Mouse (Mus musculus) heart, postnatal 36 days (tissue): ENCODE data around the gene Stk32c. TPM values are rescaled to one million over a fixed set of nuclear protein-coding genes. Genes with fewer than 3 reads are reported as not detected.
A peak's percentile ranks its signal among the peaks of the same experiment; 100 is the strongest.

Experiments used
- DNase-seq, 2 experiments: peaks; one replicate each; pipeline ENCODE4 v3.0.0; 2021 to 2022
- intact Hi-C: fragments of 180-260 bp; cut with DNase I; formaldehyde crosslinking; loops from one replicate; pipeline ENCODE4 v1.15.1; 2025
- total RNA-seq, 2 experiments: library from RNA; stranded (reverse); gene quantifications; 2 replicates each; pipeline ENCODE4 v1.2.3; 2021

The Stk32c gene
- total RNA-seq, 2 experiments from 2014 or later: 0.60 to 0.86 TPM

DNA sequence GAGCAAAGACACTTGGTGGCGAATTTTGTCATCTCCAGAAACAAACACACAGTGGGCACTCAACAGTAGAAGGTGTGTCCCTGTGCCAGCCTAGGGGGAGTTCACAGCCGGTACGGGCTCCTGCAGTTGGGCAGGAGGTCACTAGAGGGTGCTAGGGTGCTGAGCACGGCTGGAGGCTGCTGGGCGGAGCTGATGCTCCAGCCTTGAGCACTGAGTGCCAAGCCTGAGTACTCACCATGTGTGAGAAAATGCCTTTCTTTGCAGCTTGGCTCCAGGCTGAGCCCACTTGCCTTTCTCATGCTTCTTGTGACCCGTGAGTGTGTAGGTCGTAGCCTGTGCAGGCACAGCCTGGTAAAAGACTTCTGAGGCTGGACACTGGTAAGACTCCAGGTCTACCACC, 20.6 kb upstream of the Stk32c start:
- DNase-seq: peak; percentile 90 to 93
- intact Hi-C loops: loop anchor here (1.0 to 5.0 kb wide), 4 partner anchors 25 to 240 kb away; no protein-coding TSS in a partner anchor

DNA sequence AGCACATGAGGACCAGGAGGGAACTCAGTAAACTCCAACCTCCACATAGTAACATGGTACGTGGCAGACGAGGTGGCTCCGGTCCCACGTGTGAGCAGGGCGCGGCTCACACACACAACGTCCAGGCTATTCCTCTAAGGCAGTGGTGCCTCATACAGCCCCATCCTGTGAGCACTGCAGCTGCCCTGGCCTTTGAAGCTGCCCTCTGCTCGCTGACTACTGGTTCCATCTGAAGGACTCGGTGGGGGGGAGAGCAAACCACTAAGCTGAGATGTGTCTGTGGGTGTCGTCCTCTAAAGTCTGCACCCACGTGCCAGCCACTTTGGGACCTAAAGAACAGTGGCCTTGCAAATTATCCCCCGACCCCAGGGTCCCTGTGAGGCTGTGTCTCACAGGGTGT, 17.1 kb upstream of the Stk32c start:
- intact Hi-C loops: loop anchor here (5.0 kb wide), 1 partner anchor 132 kb away; no protein-coding TSS in a partner anchor

DNA sequence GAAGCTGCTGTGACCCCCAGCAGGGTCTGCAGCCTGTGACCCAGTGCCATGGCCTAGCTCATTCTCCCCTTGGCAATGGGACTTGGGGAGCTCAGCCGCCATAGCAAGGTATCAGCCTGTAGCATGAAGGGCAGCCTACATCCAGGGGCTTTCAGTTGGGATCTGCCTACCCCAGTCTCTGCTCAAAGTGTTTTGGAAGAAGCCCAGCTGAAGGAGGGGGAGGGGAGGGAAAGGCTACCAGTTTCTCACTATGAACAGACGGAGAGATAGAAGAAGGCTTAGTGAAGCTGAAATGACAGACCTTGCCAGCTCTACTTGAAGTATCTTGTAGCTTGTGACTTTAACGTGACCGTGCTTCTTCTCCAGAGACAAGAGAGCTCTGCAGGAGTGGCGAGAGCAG, 16.7 kb upstream of the Stk32c start:
- intact Hi-C loops: loop anchor here (5.0 kb wide), 1 partner anchor 132 kb away; no protein-coding TSS in a partner anchor
- no peak for DNase-seq

More for the DNA sequence above, 17.1 kb upstream of the Stk32c start:
- DNase-seq: no peak

DNA sequence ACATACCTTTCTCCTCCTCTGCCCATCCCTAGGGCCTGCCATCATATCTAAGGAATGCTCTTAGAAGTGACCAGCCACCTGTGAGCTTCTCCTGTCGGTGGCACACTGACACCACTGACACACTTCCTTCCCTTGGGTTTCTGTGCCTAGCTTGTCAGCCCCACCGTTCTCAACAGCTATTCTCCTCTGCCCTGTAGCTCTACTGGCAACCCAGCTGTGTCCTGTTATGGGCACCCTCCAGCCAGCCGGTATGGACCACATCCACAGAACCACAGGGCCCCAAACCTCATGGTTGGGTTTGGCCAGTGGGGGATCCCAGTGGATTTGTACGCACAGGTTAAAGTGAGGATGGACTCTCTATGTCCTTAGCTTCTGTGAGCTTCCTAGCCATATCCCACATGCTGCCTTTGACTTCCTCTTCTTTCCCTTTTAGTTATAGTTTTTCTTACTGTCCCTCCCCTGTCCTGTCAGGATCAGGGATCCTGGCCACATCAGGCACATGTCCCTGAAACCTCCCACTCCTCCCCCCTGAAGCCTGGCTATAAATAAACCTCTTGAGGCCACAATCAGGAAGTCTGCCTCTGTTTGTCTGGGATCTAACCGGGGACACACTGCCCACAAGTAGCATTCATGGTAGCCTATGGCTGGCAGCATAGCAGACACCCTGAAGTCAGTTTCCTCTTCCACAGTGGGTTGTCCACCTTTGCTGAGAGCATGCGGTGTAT, 15.5 kb upstream of the Stk32c start:
- peak in 1 of 2 experiments; percentile 26 for DNase-seq
- intact Hi-C loops: no loop called here

DNA sequence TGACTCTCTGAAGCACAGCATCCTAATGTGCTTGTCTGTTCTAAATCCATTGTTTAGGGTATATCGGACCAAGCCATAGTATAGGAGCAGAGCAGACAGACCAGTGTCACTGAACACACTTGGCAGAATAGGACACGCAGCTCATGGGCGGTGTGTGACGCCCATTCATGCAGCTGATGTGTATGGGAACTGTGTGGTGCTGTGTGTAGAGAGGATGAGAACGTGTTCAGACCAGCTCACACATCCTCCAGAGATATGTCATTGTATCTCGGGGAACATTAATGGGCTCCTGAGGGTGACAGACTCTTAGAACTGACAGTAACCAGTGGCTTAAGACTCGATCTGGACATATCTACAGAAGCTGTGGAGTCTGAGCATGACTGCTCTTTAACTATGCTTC, 13.3 kb upstream of the Stk32c start:
- no peak for DNase-seq

DNA sequence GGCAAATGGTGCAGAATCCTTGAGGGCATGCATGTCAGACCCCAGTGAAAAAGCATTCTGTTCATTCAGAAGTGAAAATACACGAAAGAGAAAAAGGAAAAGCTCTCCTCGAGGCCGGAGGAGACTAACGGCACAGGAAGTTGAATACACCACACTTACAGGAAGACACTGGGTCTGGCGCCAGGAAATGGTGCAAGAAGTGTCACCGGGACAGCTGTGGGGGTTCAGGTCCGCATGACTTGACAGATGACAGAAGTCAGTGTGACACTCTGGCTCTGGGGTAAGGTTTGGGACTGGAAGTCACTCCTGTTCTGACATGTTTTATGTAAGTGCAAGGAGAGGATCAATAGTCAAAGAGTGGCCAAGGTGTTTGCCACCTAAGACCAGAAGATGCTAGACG, 11.6 kb upstream of the Stk32c start:
- DNase-seq: no peak
- intact Hi-C loops: no loop called here

More for the DNA sequence above, 13.3 kb upstream of the Stk32c start:
- intact Hi-C loops: no loop called here

DNA sequence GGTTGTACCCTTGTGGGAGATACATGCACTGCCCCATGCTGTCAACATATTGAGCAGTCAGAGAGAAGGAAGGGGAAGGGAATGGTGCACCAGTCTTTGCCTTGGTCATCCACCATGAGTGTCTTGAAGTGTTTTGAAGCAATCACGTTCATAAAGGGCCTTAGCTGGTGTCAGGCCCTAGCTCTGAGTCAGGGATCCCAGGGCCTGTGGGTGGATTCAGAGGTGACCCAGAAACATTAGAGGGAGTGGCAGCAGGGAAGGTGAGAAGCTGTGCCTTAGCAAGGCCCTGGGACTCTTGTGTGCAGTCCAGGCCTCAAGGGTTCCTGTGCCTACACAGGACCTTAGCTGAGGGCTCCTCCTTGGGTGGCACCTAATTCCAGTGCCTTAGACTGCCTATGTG, 11.0 kb upstream of the Stk32c start:
- intact Hi-C loops: no loop called here
- no peak for DNase-seq

DNA sequence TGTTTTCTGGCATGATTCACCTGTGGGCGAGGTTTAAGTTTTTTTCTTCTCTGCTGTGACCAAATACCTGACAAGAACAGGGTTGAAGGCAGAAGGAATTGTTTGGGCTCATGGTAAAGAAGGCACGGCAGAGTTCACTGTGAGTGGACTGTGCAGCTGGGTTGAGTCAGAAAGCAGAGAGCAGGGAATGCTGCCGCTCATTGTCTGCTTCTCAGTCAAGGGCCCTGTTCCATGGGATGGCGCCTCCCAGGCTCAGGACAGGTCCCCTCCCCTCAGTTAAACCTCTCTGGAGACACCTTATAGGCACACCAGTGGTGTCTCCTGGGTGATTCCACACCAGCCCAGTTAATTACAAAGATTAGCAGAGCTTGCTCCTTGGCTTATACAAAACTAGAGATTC, 9.2 kb upstream of the Stk32c start:
- intact Hi-C loops: no loop called here
- DNase-seq: no peak

DNA sequence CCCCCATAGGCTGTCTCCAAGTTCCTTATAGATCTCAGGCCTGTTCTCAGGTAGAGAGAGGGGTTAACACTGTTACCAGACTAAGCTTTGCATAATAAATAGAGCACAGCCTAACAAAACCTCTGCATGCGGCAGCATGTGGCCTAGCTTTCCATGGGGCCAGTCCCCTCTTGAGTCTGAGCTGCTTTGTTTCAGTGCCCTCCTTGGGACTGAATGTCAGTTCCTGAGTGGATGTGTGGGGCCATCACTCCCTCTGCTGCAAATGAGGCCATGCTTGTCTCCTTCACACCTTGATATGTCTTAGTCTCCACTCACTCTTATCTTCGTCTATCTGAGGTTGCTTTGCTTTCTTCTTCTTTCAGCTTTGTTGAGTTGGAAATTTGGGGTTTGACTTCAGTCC, 8.7 kb upstream of the Stk32c start:
- DNase-seq: no peak
- intact Hi-C loops: no loop called here

DNA sequence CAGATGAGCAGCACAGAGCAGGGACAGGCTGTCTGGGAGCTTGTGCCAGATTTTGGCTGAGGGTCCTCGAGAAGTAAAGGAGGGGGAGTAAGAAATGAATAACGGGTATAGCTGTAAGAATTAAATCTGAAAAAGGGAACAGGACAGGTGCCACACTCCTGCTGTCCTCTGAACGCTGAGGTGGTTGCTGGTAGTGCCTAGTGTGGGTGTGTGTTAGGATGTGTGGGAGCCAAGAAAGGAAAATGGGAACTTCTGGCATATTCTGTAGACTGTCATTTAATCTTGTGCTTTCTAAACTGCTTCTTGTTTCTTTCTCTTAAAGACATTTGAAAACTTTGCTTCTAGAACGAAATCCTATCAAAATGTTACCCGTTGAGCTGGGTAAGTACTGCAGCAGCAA, 8.0 kb upstream of the Stk32c start:
- no peak for DNase-seq
- intact Hi-C loops: no loop called here

DNA sequence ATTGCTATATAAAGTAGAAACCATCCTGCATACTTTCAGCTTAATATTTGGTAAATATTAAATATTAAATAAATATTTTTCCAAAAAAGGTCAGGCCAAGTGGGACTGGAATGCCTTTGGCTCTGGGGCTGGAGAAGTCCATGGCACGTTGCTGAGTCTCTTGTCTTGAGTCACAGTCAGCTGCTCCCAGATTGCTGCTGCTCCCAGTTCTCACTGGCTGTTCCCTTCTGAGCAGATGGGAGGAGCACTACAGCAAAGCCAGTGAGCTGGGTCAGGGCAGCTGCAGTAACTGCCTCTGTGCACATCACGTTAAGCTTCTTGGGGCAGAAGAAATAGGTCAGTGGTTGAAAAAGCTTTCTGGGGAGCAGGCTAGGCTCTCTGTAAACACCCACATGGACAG, 7.2 kb upstream of the Stk32c start:
- DNase-seq: no peak
- intact Hi-C loops: no loop called here

DNA sequence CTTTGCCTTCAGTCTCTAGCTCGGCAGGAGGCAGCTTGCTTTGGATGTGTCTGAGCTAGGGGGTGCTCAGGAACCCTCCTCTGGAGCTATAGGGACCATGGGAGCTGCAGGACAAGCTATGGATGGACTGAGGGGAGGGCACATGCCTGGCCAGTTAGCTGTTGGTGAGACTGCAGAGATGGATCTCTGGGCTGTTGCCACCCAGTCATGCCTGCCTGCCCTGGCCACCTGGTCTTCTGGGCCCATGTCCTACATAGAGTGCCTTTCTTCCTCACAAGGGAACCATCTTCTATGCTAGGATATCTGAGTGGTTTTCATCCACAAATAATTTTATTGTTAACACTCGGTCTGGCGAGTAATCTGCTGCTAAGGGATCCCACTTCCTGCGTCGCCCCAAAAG, 6.4 kb upstream of the Stk32c start:
- DNase-seq: no peak
- intact Hi-C loops: no loop called here

DNA sequence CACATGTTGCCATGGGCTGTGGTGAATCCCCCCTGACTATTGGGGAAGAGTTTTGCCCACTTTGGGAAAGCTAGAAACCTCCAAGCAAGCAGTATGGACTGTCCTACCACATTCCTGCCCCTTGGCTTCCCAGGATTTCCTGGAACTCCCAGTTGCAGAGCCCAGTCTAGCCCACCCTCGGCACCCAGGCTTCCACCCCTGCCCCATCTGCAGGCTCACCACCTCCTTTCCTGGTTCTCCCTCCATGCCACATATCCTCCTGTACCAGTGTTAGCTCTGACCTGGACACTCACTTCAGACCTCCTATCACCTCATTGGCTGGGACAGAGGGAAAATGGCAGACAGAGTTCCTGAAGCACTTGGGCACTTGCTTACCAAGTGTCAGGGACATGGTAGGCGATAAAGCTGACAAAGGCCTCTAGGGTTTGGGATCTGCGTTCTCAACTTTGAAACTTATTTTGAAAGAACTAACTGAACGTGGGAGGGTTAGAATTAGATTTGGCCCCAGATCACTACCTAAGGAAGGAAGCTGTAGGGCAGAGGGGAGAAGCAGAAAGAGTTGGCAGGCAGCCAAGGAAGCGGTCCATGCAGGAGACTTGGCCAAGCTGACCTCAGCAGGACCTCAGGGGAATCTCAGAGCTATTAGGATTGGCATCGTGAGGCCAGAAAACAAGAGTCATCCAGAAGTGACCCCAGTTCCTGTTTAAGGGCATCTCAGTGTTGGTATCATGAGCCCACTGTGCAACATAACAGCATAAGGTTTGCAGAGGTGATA, 5.7 kb upstream of the Stk32c start:
- DNase-seq: peak in 1 of 2 experiments; percentile 47

DNA sequence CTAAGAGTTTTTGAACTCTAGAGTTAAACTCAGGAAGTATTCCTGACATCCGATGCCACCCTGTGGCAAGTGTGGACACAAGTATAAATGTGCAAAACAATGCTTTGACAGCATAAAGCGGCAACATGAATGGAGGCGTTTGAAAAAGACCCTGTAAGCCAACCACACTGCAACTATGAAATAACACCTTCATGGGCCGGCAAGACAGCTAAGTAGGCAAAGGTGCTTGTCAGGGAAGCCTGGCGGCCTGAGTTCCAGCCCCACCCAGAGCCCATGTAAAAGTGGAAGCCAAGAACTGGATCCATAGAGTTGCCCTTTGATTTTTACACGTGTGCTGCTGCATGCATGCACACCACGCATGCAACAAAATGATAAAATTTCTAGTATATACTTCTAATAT, 3.9 kb upstream of the Stk32c start:
- DNase-seq: no peak
- intact Hi-C loops: no loop called here

More for the DNA sequence above, 5.7 kb upstream of the Stk32c start:
- intact Hi-C loops: no loop called here

DNA sequence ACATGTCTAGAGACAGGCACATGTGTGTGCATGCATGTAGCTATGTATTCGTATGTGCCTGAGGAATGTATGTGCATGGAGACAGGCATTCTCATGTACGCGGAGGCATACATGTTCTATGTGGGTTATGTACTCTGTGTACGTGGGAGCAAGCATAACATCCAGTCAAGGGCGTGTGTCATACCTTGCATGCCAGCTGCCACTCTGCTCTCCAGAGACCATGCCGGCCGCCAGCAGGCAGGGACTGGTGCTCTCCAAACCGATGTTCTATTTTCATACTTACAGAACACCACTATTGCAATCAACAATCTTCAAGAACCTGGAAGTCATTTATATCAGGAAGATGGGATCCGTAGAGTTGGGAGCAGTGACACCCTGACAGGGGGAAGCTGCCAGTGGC, 3.4 kb upstream of the Stk32c start:
- intact Hi-C loops: no loop called here
- no peak for DNase-seq

DNA sequence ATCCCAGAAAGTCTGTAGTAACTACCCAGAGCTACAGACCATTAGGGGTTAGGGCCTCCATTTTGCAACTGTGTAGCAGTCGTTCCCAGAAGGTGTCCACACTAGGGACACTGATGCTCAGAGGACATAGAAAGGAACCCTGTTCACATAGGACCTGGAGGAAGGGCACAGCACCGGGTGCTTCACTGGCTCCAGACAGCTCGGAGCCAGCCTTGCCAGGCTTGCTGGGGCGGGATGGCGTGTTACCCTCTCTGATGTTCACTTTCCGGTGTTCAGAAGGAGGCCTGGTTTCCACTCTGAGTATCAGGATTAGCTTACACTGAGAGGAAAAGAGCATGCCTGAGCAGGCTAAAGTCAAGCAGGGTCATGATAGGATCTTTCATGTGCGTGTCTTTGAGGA, 2.8 kb upstream of the Stk32c start:
- DNase-seq: no peak
- intact Hi-C loops: no loop called here

DNA sequence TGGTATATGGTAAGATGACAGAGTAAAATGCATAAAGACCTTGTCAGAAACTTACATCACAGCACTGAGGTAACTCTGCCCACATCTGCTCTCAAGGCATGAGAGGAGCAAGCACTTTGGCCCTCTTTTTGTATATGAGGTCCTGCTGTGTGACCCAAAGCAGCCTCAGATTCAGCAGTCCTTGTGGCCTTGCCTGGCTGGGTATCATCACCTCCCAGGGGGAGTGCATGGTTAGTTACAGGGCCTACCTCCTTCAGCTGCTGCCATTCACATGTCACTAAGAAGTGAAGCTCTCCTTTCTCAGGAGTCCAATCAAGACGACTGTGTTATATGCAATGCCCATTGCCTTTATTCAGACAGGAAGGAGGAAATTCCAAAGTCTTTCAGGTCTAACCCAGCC, 2.4 kb upstream of the Stk32c start:
- no peak for DNase-seq
- intact Hi-C loops: no loop called here

DNA sequence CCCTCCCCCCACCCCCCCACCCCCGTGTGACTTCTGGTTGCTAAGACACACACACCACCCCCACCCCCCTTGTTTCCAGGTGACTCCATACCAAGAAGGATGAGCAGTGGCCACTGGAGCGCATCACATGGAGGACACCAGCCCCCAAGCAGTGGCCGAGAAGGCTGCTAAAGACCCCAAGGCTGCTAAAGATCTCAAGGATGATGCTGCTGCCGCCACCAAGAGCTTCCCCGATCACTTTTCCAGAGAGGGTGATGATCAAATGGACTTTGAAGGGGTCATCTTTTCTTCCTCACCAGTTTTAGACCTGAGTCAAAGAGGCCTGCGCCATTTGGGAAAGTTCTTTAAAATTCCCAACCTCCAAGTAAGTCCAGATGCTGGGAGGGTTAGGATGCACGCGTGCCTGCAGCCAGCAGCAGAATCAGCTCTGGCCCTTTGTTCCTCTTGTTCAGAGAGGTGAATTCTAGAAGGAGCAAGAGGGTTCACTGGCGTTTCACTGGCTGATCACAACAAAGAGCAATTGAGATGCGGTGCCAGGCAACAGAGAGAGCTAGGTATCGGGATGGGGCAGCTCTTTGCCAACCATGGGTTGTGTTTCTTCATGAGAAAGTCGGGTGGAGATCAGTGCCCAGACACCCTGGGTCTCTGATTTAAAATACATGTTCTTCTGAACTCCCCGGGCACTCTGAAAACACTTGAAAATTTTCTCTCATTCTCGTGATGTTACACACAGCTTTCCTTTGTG, 1.7 kb upstream of the Stk32c start:
- no peak for DNase-seq
- intact Hi-C loops: no loop called here

DNA sequence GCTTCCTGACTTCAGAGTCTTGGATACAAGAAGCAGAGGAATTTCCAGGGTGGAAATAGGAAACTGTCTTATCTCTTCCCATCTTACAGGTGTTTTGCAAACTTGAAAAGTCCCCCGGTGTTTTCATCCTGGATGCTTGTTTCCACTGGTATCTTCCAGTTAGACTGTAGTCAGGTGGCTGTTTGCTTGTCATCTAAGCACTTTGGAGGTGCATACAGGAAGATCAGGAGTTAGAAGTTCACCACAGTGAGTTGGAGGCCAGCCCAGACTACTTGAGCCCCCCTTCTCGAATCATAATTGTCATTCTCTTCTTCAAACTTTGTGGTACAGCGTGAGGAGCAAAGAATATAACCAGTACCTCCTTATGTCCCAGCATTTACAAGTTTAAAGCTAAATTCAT, 1.1 kb upstream of the Stk32c start:
- intact Hi-C loops: no loop called here
- no peak for DNase-seq

DNA sequence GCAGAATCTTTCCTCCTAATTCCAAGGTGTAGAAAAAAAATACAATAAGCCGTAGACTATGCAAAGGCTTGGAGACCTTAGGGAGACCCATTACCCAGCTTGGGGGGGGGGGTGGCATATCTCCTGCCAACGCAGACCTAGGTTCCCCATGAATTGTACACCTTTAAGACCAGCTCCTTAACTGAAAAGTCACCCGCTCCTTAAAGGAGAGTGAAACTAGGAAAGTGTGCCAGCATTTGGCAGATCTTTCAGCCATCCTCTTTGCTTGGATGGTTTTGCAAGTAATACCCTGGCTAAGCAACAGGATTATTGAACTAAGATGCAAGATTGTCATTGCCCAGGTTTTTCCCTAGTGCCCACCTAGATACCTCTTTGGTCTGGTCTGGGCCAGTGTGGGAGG, 644 bp upstream of the Stk32c start:
- intact Hi-C loops: no loop called here
- no peak for DNase-seq

DNA sequence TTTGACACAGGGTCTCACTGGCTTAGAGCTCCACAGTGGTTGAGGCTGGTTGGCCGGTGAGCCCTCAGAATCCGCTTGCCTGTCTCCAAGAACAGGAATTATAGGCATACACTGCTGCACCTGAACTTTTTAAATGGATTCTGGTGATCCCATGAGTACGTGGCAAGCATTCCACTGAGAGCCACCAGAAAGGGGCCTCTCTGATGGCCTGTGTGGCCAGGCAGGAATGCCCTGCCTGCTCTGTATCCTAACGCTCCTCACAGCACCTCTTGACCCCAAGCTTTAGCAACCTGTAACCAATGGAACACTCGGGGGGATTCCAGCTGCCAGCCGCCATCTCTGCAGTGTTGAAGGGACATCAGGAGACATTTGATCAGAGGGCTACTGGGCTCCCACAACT, 1.3 kb downstream of the Stk32c start:
- intact Hi-C loops: no loop called here
- DNase-seq: no peak
